Mouse (Mus musculus): ENCODE measurements at regions not wholly inside any gene's neighbourhood (a gene's known extent, or its start where the extent isn't known, plus 50 kb on each side); places are given as distances from the start of the nearest gene placed in this dataset.

DNA sequence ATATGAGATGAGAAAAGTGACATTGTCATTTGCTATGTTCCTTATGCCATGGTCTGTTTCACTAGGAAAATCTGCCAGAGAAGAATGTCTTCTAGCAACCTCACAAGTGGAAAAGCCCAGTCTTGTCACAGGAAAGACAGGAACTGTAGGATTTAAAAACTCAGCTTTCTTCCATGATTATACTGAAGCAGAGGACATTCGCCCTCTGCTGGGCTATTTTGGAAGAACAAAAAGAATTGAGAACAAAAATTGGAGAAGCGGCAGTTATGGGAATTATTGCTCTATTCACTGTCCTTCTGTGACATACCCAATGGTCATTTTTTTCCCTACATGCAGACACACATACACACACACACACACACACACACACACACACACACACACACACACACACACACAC is 234.9 kb upstream of the Chl1 start:
- no peak for TF ChIP-seq CTCF (IDR thresholded peaks at IDR 0.05; ENCODE audit: extremely low read depth, insufficient read length, insufficient replicate concordance, low read depth, low read length)
- TF ChIP-seq POLR2A (IDR thresholded peaks at IDR 0.05; ENCODE audit: low read depth, low read length) = no peak
